Mouse (Mus musculus) thymus, postnatal 25 days (tissue): ENCODE results near the gene Cntn1.

Experiments
- DNase-seq: peaks from one replicate; pipeline ENCODE4 v3.0.0; 2022

Gene Cntn1

GRCm38 (mm10) chr15:92141972-92142371 is 91.0 kb downstream of the Cntn1 start:
- DNase-seq: no peak

GRCm38 (mm10) chr15:92154921-92155320 is 104.0 kb downstream of the Cntn1 start:
- no peak for DNase-seq

GRCm38 (mm10) chr15:92160855-92161162 is 109.8 kb downstream of the Cntn1 start:
- no peak for DNase-seq

GRCm38 (mm10) chr15:92161163-92162025 is 110.4 kb downstream of the Cntn1 start:
- DNase-seq: no peak

GRCm38 (mm10) chr15:92162835-92163234 is 111.9 kb downstream of the Cntn1 start:
- no peak for DNase-seq

- no peak for DNase-seq
These were observed 113.2 kb downstream of the Cntn1 start for GRCm38 (mm10) chr15:92164127-92164526.

GRCm38 (mm10) chr15:92166266-92166665 is 115.3 kb downstream of the Cntn1 start:
- DNase-seq: no peak

GRCm38 (mm10) chr15:92175739-92176138 is 124.8 kb downstream of the Cntn1 start:
- no peak for DNase-seq

GRCm38 (mm10) chr15:92177413-92177812 is 126.4 kb downstream of the Cntn1 start:
- no peak for DNase-seq

GRCm38 (mm10) chr15:92185484-92185883 is 134.5 kb downstream of the Cntn1 start:
- no peak for DNase-seq

- DNase-seq: no peak
These were observed 139.0 kb downstream of the Cntn1 start for GRCm38 (mm10) chr15:92190000-92190399.

- no peak for DNase-seq
These were observed 149.5 kb downstream of the Cntn1 start for GRCm38 (mm10) chr15:92200326-92200985.

- DNase-seq: no peak
These were observed 155.7 kb downstream of the Cntn1 start for GRCm38 (mm10) chr15:92206695-92207094.

GRCm38 (mm10) chr15:92209778-92210177 is 158.8 kb downstream of the Cntn1 start:
- DNase-seq: no peak

- DNase-seq: no peak
These were observed 159.7 kb downstream of the Cntn1 start for GRCm38 (mm10) chr15:92210486-92211235.

- no peak for DNase-seq
These were observed 164.9 kb downstream of the Cntn1 start for GRCm38 (mm10) chr15:92215841-92216240.

- DNase-seq: no peak
These were observed 170.5 kb downstream of the Cntn1 start for GRCm38 (mm10) chr15:92221446-92221845.

- no peak for DNase-seq
These were observed 180.4 kb downstream of the Cntn1 start for GRCm38 (mm10) chr15:92231386-92231785.

GRCm38 (mm10) chr15:92235836-92236235 is 184.9 kb downstream of the Cntn1 start:
- no peak for DNase-seq

GRCm38 (mm10) chr15:92264980-92265707 is 214.2 kb downstream of the Cntn1 start:
- peak; percentile 13 for DNase-seq

- DNase-seq: no peak
These were observed 217.4 kb downstream of the Cntn1 start for GRCm38 (mm10) chr15:92268341-92268740.

- no peak for DNase-seq
These were observed 217.9 kb downstream of the Cntn1 start for GRCm38 (mm10) chr15:92268741-92269322.
